Mouse (Mus musculus): ENCODE data around the gene Shcbp1l.

DNA sequence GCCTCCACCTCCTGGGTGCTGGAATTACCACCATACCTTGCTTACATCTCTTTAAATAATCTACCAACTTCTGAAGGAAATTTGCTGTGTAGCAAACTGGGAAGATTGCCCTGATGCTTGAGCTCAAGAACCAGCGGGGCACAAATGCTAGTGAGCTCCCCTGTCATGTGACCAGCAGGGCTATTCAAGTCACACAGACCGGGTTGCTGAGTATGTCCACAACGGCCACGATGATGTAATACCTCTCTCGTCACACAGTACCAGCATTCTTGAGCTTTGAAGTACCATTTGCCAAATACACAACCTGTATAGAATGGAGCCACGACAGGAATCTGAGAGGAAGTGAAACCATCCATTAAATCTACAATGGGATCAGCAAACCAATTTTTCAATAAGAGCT lies 46.4 kb upstream of the Shcbp1l start:
- TF ChIP-seq CTCF (IDR thresholded peaks at IDR 0.05; ENCODE audit: extremely low read depth, insufficient read depth, insufficient read length, insufficient replicate concordance) (no peak), POLR2A (IDR thresholded peaks at IDR 0.05; ENCODE audit: low read depth, low read length) (no peak)

Data from spleen, adult 2 months (tissue).